Mouse (Mus musculus): ENCODE data around the gene Rarg.
A peak's percentile ranks its signal among the peaks of the same experiment; 100 is the strongest.

The Rarg gene

DNA sequence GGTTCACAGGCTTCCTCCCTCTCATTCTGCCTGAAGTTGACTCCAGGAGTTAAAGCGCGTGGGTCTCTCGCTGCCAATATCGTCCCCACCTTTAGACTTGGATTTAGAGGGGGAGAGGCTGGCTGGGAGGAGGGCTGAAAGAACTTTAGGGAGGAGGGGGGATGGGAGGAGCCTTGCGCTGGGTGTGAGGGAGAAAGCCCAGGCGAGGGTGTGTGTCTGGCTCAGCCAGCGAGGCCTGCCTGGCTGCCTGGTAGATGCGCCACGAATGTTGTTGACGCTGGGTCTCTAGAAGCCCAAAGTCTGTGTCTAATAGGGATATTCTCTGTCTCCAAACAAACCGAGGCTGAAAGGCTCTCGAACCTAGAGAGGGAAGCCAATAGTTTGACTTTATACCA is 756 bp upstream of the Rarg start:
- DNase-seq (ENCODE audit: extremely low read depth, low read depth, low spot score): no peak

DNA sequence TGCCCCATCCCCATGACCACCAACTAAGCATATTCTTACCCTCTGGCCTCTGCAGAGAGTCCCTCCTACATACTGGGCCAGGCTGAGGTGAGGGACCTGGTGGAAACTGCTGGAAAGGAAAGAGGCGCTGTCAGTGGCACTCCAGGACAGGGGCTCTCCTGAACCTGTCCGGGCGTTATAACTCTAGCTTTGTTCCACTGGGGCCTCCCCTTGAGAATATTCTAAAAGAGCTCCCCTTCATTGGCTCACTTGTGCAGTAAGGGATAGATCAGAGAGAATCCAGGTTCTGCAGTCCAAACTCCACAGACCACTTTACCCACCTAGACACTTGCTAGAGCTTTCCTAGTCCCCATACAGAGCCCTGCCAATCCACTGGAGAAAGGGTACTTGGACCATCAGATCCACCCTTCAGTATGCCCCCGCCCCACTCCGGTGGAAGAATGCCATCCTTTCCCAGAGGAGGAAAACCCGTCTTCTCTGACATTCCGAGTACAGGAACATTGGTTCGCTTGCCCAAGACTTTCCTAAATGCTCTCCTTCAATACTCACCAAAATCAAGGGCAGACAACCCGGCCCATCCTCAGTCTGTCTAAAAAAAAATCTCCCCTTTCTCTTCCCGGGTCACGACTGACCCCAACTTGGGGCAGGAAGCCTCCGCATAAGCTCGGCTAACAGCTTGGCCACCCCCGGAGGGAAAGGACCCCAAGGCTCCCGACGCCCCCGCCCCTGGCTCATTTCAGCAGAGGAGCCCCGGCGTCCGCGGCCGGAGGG is 701 bp downstream of the Rarg start:
- no peak for DNase-seq (ENCODE audit: extremely low read depth, low read depth, low spot score)

DNA sequence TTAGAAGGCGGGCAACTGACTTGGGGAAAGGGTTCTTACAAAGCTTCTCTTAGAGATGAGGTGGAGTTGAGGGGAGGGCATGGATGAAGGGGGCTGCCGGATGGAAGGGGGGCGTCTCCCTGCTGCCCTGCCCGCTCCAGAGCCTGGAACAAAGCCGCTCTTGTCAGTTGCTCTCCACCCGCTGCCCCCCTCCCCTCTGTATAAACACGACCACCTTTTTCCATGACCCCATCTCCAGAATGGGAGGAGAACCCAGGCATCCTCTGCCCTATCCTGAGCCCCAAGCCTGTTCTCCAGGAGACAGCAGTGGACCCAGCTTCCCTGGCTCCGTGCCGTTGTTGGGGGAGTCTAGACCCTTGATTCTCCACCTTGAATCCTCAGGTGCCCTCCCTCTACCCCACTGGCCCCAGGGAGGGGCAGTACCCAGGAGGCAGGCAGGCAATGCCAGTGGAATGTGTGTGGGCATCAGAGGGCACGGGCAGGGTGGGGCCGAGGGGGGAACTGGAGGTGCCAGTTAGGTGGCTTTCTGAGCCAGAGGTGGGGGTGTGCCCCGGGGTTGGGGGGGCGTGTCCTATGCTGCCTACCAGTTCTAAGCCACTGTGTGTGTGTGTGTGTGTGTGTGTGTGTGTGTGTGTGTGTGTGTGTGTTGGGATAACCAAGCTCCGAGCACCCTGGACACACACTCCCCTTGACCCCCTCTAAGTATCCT is 1.6 kb downstream of the Rarg start:
- DNase-seq (ENCODE audit: extremely low read depth, low read depth, low spot score): no peak

DNA sequence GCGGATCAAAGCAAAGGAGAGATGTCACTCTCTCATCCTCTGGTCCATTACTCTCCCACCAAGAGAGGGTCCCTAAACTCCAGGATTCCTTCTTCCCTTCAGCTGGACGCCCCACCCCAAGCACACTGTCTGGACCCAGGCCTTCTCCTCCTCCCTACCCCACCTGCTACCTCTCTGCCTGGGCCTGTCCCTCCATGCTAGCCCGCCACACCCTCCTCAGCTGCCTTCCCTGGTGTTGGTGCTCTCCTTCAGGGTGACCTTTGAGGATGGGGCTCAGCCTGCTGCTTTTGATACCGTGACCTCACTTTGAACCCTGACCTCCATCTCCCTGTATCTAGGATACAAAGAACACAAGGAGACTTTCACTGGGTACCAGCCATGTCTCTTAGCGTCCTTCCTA is 6.8 kb downstream of the Rarg start:
- no peak for DNase-seq (ENCODE audit: extremely low read depth, low read depth, low spot score)

DNA sequence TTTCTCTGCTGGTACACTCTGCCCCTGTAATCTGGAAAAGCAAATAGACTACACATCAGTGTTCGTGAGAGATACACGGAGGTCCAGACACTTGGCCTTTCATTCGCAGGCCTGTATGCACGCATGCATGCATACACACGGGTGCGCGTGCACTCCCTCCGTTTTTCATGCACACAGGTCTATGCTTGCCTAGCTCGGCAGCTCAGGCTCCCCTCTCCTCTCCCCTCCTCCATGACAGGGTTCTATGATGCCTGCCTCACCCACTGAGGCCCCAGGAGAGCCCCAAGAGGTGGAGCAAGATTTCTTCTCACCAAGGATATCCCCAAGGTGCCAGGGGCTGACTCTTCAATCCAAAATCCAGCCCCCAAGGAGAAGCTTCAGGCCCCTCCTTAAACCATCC is 7.3 kb downstream of the Rarg start:
- DNase-seq (ENCODE audit: extremely low read depth, low read depth, low spot score): no peak

DNA sequence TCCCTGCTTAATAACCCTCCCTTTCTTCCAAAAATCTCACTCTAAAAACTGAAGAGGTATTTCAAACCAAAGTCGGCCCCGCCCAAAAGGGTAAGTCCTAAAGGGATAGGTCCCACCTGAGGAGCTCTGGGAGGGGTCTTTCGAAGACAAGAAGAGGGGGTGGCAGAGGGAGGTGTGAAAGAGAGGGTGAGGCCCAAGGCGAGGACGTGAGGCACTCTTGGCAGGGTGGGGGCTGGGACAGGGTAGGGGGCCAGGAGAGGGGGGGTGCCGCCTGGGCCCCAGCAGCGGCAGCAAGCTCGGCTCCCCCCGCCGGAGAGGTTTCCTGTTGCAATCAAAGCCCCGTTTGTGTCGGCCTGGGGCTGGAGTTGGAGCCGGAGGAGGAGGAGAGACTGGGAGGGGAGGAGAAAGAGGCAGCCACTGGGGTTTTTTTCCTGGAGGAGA is 8.0 kb downstream of the Rarg start:
- DNase-seq (ENCODE audit: extremely low read depth, low read depth, low spot score): no peak

DNA sequence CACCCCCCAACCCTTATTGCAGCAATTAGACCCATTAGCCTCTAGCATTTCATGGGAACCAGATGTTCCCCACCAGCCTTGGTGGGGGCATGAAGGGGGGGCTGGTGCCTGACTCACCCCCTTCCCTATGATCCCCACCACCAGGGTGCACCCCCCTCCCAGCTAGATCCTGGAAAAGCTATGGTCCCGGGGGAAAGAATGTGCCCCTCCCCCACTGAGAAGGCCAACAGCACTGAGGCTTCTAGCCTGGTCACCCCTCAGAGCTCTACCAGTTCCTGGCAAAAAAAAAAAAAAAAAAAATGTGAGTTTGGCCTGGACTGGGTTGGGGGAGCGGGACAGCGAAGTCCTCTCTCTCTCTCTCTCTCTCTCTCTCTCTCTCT is 8.5 kb downstream of the Rarg start:
- no peak for DNase-seq (ENCODE audit: extremely low read depth, low read depth, low spot score)

DNA sequence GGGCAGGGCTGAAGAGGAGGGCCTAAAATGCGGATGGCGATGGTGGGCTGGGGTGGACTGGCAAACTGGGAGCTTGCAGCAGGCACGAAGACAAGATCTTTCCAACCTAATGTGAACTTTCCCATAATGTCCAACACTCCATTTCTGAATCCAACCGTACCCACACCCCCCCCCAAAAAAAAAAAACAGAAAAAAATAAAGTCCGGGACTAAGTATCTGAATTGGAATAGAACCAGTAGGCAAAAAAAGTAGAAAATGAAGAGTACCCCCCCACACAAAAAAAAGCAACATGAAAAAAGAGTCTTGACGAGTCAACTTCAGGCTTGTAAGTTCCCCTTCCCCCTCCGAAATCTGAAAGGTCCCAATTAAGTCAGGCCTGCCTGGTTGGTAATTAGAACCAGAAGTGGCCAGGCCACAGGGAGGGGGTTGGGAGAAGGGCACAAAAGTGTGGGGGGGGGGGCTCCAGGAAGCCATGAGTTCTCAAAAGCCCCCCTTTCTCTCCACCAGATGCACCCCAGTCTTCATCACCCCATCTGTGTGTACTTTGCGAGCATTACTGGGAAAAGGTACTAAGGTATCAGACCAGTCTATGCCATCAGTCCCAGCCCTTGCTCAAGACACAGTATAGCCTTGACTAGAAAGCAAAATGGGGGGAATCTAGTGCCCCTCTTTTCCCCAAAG is 9.0 kb downstream of the Rarg start:
- no peak for DNase-seq (ENCODE audit: extremely low read depth, low read depth, low spot score)

DNA sequence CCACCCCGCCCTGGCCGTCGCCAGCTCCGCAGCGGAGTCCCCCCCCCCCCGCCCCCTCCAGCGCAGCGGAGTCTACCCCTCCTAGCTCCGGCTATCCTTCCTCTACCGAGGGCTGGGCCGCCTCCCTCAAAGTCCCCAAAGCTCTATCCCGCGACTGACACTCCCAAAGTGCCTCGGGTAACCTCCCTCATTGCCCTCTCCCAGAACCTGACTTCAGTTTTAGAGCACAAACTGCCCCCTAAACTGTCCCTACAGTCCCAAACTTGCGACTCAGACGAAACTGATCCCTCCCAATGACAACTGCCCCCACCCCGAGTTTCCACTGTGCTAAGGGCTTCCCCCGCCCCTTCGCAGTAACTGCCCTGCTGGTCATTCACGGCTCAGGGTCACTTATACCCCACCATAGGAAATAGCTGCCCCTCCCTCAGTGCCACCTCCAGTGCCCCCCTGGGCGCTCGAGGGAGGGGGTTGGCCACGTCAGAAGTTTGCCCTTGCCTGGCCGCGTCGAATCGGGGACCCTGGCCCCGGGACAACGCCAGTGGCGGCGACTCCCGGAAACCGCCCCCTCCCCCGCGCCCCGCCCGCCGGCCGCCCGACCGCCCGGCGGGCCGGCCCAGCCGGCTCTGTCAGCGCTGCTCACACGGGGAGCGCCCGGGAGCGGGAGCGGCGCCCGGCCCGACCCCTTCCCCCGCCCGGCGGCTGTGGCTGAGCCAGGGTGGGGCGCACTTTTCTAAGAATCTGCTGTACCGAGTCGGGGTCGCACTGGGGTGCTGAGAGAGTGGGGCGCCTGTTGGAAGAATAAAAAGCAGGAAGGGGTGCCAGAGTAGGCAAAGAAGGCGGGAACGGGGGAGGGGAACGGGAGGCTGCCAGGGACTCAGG is 9.8 kb downstream of the Rarg start:
- no peak for DNase-seq (ENCODE audit: extremely low read depth, low read depth, low spot score)

DNA sequence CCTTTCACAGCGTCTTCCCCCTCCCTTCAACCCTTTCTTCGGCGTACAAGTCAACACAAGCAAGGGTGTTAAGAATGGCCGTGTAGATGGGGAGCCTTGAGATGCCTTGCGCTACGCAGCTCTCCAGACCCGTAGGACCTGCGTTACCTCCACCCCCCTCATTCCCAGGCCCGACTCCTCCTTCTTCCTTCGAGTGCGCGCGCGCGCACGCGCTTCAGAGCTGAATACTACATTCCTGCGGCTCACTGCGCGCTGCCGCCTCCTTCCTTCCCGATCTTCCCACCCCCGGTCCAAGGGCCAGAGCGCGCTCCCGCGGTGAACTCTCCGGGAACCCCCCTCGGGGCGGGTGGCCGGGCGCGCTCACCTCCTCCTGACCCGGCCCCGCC is 10.5 kb downstream of the Rarg start:
- peak; percentile 51 for DNase-seq (ENCODE audit: extremely low read depth, low read depth, low spot score)

DNA sequence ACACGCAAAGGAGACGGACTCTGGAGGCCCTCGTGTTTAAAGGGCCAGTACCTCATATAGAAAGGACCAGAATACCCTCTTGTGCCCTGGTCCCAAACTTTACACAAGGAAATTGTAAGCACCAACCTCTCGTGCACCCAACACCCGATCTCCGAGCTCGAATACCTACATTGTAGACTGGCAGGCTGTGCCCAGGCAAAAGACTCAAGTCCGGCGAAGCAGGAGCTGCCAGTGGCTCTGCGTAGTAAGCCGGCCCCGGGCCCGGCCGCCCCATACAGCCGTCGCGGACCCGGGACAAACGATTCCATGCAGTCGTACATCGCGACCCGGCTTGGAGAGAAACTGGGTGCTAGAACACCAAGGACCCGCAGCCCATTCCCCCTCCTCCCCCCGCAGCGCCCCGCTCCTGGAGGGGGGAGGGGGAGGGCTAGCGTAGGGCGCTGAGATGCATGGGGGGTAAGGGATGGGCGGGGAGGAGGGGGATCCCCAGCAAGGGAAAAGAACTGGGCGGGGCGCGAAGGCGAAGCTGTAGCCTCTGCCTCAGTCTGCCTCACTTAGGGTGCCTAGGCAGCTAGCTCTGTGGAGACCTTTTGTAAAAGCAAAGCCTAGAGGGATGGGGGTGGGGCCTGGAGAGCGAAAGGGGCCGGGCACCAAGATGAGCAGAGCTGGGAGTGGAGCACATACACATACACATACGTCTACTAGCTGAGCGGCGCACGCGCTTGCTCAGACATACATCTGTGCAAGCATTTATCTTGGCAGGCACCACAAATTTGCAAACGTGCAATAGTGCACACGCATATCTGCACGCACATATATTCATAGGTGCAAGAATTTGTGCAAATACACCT is 11.2 kb downstream of the Rarg start:
- no peak for DNase-seq (ENCODE audit: extremely low read depth, low read depth, low spot score)

DNA sequence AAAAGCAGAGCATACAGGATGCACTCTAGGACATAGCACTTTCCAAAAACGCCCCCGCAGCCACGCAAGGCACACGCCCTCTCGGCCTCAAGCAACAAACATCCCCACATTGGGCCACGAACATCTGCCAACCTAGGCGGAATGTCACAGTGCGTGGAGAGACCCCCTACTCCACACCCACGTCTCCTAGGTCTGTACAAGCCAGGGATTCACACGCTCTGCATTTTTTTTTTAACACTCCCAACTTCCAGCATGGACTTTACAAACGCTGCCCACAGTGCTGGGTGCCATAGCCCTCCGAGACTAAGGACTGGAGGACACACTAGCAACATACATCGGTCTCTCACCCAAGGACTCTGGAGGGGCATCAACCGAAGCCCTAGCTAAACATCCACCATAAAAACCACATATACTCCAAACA is 11.8 kb downstream of the Rarg start:
- DNase-seq (ENCODE audit: extremely low read depth, low read depth, low spot score): no peak

DNA sequence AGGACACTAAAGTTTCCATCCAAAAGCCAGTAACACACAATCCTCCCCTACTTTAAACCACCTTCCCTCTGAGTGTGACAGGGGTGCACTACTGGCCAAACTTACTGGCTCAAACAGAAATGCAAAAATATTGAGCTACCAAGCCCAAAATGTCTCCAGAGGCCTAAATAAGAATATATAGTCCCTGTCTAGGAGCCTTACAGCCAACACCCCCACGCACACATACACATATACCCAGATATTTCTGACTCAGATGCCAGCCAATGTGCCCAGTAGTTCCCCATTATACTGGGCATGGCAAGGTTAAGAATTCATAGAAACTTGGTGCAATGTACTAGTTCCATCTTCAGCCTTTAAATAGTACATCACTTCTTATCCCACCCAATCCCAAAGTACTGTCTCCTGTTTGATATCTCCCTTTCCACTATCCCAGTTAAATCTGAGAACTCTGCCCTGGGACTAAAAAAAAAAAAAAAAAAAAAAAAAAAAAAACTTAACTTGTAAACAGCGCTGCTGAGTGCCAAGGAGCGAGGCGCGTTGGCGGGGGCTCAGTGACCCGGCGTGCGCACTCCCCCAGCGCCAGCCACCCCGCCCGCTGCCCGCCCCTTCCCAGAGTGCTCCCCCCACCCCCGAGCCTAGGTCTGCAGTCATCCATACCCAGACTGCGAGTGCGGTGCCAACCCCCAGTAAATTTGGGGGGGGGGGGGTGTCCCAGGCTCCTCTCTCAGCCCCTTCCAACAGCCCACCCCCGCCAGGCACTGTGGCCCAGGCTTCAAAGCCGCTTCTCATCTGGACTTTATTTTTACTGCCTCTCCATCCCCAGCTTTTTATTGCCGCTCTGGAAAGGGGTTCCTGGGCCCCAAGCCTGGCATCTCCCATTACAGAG is 12.8 kb downstream of the Rarg start:
- no peak for DNase-seq (ENCODE audit: extremely low read depth, low read depth, low spot score)

DNA sequence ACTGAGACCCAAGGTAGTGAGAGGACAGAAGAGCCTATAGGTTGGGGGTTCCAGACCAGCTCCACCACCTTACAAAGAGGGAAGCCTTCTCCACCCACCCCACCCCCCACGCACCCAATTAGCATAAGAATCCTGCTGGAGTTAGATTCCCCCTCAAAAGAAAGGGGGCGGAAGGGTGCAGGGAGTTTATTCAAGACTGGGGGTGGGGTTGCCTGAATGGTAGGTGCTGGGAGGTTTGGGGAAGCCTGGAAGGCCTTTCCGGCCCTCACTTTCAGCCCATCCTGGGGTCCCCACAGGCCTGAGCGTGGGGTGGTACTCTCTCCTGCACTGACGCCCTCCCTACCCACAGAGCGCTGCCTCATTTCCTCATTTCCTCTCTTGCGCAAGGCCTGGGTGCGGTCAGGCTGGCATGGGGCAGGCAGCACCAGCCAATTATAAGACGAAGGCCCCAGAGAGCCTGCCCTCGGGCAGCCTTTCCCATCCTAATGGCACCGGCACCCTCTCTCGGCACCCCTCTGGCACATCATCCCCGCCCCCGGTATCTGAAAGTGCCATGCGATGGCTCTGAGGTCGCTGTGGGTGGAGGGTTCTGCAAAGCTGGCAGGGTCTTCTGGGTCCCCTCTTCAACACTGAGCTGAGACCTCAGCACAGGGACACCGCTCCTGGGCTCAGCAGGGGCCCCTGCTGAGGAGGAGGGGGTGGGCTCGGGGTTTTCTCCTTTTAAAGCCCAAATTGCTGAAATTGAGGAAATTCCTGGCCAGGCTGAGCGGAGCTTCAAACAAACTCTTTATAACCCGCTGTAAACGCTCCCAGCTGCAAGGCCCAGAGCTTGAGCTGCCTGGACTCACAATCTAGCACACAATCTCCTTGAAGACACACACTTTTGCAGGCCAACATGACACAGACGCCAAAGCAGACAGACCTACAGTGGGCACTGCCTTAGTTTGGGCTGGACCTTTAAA is 13.8 kb downstream of the Rarg start:
- no peak for DNase-seq (ENCODE audit: extremely low read depth, low read depth, low spot score)

DNA sequence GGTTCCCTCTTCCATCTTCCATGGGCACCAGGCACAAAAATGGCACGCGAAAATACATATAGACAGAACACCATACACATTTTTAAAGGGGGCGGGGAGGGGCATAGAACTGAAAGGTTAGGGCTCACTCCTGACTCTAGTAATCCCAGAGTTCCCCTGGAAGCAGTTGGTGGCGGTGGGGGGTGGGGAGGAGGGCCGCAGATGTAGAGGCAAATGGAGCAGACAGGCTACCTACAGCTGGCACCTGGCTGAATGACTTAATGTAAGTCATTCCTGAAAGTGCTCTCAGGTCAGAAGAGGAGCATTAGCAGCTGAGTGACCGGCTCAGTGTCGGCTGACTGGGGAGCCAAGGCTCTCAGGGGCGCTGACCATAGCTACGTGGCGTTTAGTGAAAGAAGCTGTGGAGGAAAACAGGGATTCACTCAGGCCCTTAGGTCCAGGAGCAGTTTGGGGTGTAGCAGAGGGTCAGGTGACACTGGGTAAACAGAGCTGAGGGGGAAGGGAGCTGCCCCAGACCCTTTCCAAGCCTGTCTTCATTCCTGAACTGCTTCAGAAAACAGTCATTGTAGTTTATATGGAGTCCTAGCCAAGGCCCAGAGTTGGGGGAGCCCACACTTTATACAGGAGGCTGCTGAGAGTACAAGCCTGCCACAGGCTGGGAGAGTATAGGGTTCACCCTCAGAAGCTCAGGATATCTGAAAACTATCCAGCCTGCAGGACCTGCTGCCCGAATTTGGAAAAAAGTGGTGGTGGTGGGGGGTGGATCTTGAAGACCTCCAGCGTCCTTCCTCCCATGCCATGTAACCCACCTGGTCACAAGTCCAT is 14.7 kb downstream of the Rarg start:
- DNase-seq (ENCODE audit: extremely low read depth, low read depth, low spot score): no peak

DNA sequence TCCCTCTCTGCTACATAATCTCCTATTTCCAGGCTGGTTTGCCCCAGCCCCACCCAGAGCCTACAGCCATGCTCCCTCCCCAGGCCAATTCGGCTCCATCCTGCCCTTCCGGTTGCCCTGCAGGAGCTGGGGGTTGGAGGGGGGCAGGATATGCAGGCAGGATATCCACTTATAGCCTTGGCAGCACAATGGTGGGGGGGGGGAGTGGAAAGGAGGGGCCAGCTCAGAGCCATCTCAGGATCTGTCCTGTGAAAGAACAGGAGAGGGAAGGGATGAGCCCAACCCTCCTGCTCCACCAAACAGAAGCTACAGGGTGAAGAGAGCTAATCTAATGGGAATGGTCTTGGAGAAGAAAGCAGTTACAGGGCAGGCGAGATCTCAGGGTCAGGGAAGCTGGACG is 16.7 kb downstream of the Rarg start:
- no peak for DNase-seq (ENCODE audit: extremely low read depth, low read depth, low spot score)

DNA sequence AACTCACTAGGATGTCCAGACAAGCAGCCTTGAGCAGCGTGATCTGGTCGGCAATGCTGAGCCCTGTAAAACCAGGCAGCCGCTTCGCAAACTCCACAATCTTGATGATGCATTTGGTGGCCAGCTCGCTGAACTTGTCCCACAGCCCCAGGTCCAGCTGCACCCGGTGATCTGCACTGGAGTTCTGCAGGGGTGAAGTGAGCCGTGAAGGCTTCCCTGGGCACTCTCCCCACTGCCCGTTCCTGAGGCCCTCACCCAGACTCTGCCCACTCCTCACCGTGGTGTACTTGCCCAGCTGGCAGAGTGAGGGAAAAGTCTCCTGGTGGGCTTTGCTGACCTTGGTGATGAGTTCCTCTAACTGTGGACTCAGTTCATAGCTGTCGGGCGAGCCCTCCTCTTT is 17.5 kb downstream of the Rarg start:
- no peak for DNase-seq (ENCODE audit: extremely low read depth, low read depth, low spot score)

Data from fat pad, adult 2 months (tissue).